Mouse (Mus musculus): ENCODE measurements around the gene Ccnb1. TPM values are rescaled to one million over a fixed set of nuclear protein-coding genes. Genes with fewer than 3 reads are reported as not detected.
A peak's percentile ranks its signal among the peaks of the same experiment; 100 is the strongest.
"Not testable (repeated sequence)": the region's sequence is repeated elsewhere in the genome, so short reads cannot be mapped to it uniquely, and the experiment has no call there.

Gene Ccnb1
- polyA plus RNA-seq, 1 experiment from 2014 or later, result 8.8 TPM

DNA sequence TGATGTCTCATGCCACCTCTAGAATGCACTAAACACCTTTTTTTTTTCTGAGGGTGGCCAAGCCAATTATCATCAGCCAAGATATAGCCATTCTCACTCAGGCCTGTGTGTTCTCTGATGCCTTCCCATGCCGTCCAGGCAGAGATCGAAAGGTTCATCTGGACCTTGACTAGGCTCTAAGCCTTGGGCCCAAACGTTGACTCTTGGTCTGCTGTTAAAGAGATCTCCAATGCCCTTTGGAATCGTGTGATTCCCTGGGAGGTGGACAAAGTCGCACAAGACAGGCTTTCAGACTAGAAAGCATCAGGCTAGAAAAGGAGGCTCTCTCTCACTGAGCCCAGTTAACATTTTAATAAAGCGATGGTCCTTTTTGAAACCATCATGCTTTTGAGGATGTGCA, 10.8 kb upstream of the Ccnb1 start:
- ATAC-seq (no peak), DNase-seq (ENCODE audit: low spot score) (no peak)
- no peaks in the 10 kb centered on the region for H3K9me3 ChIP-seq (ENCODE audit: low read length)
- no peak overlapping the region for H3K27ac ChIP-seq (ENCODE audit: low read length)
- H3K4me3 ChIP-seq (ENCODE audit: low read depth, low read length), result no peak overlapping the region
- H3K27me3 ChIP-seq (replicated peaks; ENCODE audit: insufficient read depth, low read length), result no peaks in the 10 kb centered on the region
- H3K36me3 ChIP-seq (ENCODE audit: insufficient read depth, low read length), result no peaks in the 10 kb centered on the region
- H3K4me1 ChIP-seq (ENCODE audit: insufficient read depth, low read depth, low read length), result no peaks in the 10 kb centered on the region
- TF ChIP-seq CTCF (IDR thresholded peaks at IDR 0.05), result no peak
- TF ChIP-seq EP300 (IDR thresholded peaks at IDR 0.05), result no peak
- no peak overlapping the region for H3K9ac ChIP-seq (replicated peaks; ENCODE audit: low read depth)
- no peak overlapping the region for H3K4me2 ChIP-seq (replicated peaks; ENCODE audit: low read depth, low read length)
- WGBS, result 87% methylated on average over 6 of the region's 6 CpGs

DNA sequence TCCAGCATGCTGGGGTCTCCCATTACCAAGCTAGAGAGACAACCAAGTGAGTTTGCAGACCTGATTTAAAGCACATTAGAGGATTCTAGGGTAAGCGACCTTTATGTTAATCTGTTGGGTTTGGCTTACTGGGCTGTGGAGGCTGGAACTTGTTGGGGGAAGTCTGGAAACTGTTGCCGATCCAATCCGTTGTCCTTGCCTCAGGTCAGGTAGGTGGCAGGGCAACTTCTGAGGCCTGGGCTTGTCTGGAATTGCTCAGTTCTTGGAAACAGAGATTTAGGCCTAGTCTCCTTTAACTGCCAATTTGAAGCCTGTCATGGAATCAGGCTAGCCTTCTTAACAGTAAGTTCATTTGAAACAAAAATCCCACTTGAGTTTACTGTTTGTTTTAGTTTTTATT, 2.7 kb upstream of the Ccnb1 start:
- ATAC-seq (no peak), DNase-seq (ENCODE audit: low spot score) (no peak)
- Histone ChIP-seq H3K9ac (replicated peaks; ENCODE audit: low read depth) (no peak overlapping the region), H3K9me3 (ENCODE audit: low read length) (no peaks in the 10 kb centered on the region), H3K4me2 (replicated peaks; ENCODE audit: low read depth, low read length) (no peak overlapping the region), H3K4me1 (ENCODE audit: insufficient read depth, low read depth, low read length) (no peaks in the 10 kb centered on the region), H3K27me3 (replicated peaks; ENCODE audit: insufficient read depth, low read length) (no peaks in the 10 kb centered on the region), H3K36me3 (ENCODE audit: insufficient read depth, low read length) (no peaks in the 10 kb centered on the region), H3K4me3 (ENCODE audit: low read depth, low read length) (no peak overlapping the region), H3K27ac (ENCODE audit: low read length) (no peak overlapping the region)
- WGBS, result 80% methylated on average over 3 of the region's 3 CpGs
- TF ChIP-seq CTCF (IDR thresholded peaks at IDR 0.05) (no peak), EP300 (IDR thresholded peaks at IDR 0.05) (no peak)

DNA sequence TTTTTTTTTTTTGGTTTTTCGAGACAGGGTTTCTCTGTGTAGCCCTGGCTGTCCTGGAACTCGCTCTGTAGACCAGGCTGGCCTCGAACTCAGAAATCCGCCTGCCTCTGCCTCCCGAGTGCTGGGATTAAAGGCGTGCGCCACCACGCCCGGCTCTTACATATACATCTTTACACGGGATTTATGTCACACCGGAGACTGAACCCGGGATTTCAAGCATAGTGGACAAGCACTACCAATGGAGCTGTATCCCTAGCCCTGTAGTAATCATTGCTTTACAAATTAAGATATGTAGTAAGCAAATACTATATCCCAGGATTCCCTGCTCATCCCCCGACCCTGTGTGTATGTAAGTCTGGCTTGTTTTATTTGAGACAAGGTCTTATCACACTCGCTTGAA, 1.7 kb upstream of the Ccnb1 start:
- not testable (repeated sequence) for H3K4me1 ChIP-seq (ENCODE audit: insufficient read depth, low read depth, low read length); H3K4me3 ChIP-seq (ENCODE audit: low read depth, low read length); H3K9me3 ChIP-seq (ENCODE audit: low read length); ATAC-seq; H3K27me3 ChIP-seq (replicated peaks; ENCODE audit: insufficient read depth, low read length); H3K4me2 ChIP-seq (replicated peaks; ENCODE audit: low read depth, low read length); H3K27ac ChIP-seq (ENCODE audit: low read length); DNase-seq (ENCODE audit: low spot score); H3K36me3 ChIP-seq (ENCODE audit: insufficient read depth, low read length); H3K9ac ChIP-seq (replicated peaks; ENCODE audit: low read depth)
- 92% methylated on average over 11 of the region's 14 CpGs for WGBS

DNA sequence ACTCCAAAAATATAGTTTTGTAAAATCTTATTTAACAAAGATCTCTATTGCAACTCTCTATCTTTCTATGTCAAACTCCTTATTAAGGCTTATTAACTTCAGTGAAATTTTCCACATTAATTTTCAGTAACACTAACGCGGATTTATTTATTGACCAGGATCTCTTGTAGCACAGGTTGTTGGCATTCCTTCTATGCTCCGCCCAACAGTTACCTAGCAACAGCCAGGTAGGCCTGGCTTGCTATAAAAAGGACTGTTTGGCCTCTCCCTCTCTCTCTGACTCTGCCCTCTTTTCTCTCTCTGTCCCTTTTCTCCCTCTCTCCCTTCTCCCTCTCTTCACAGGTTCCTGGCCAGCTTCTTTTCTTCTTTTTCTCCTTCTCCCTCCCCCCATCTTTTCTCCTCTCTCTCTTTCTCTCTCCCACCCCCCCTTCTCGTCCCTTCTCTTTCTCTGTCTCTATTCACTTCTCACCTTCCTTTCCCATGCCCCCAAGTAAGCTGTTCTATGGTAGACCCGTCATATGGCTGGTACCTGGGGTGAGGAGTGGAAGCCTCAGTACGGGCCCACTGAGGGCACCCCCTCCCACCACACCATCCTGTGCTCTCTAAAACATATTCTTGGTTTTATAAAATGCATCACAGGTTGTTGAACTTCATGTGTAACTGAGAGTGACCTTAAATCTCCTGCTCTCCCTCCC, 1.1 kb upstream of the Ccnb1 start:
- WGBS, result 55% methylated on average over 6 of the region's 6 CpGs
- H3K4me1 ChIP-seq (ENCODE audit: insufficient read depth, low read depth, low read length), result no peaks in the 10 kb centered on the region
- TF ChIP-seq CTCF (IDR thresholded peaks at IDR 0.05) (no peak), EP300 (IDR thresholded peaks at IDR 0.05) (no peak)

DNA sequence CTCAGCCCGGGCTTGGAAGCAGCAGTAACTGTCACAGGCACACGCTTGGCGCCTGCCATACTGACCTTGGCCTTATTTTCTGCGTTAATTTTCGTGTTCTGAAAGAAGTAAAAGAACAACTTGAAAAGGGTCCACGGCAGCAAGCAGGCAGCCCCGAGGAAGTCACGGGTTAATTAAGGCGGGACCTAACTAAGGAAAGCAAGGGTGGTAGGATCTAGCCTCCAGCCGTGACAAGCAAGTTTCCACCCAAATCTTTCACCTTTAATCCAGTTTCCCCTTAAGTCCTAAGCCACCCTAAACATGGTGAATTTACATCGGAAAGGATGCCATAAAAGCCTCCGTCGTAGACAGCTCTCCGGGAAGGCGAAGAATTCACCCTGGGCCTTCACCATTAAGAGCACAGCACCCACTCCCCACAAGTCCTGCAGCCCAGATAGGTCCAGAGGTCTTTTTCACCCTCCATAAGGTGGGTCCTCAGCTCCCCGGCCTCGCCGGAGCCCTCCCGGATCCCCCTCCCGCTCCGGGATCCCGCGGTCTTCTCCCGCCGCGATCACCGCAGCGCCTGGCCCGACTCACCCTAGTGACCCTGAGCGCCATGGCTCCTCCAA, 460 bp downstream of the Ccnb1 start:
- H3K9me3 ChIP-seq (ENCODE audit: low read length), result no peaks in the 10 kb centered on the region
- H3K4me3 ChIP-seq (ENCODE audit: low read depth, low read length), result peak overlapping the region; percentile 62
- H3K36me3 ChIP-seq (ENCODE audit: insufficient read depth, low read length), result no peaks in the 10 kb centered on the region
- H3K4me1 ChIP-seq (ENCODE audit: insufficient read depth, low read depth, low read length), result no peaks in the 10 kb centered on the region
- H3K27me3 ChIP-seq (replicated peaks; ENCODE audit: insufficient read depth, low read length), result no peaks in the 10 kb centered on the region
- H3K4me2 ChIP-seq (replicated peaks; ENCODE audit: low read depth, low read length), result peak overlapping the region; percentile 100
- no peak overlapping the region for H3K27ac ChIP-seq (ENCODE audit: low read length)
- peak overlapping the region; percentile 32; the same call in 1 of the 2 replicates for H3K9ac ChIP-seq (replicated peaks; ENCODE audit: low read depth)
- no peak for TF ChIP-seq CTCF (IDR thresholded peaks at IDR 0.05)
- TF ChIP-seq EP300 (IDR thresholded peaks at IDR 0.05), result no peak
- WGBS, result under 1% methylated on average over 30 of the region's 30 CpGs
- no peak for ATAC-seq
- DNase-seq (ENCODE audit: low spot score), result peak; percentile 13

More for the DNA sequence above, 1.1 kb upstream of the Ccnb1 start:
- Histone ChIP-seq H3K9me3 (ENCODE audit: low read length) (no peaks in the 10 kb centered on the region), H3K27ac (ENCODE audit: low read length) (no peak overlapping the region), H3K9ac (replicated peaks; ENCODE audit: low read depth) (no peak overlapping the region), H3K27me3 (replicated peaks; ENCODE audit: insufficient read depth, low read length) (no peaks in the 10 kb centered on the region), H3K4me3 (ENCODE audit: low read depth, low read length) (no peak overlapping the region), H3K4me2 (replicated peaks; ENCODE audit: low read depth, low read length) (no peak overlapping the region), H3K36me3 (ENCODE audit: insufficient read depth, low read length) (no peaks in the 10 kb centered on the region)
- DNase-seq (ENCODE audit: low spot score), result peak; percentile 51
- ATAC-seq, result no peak

DNA sequence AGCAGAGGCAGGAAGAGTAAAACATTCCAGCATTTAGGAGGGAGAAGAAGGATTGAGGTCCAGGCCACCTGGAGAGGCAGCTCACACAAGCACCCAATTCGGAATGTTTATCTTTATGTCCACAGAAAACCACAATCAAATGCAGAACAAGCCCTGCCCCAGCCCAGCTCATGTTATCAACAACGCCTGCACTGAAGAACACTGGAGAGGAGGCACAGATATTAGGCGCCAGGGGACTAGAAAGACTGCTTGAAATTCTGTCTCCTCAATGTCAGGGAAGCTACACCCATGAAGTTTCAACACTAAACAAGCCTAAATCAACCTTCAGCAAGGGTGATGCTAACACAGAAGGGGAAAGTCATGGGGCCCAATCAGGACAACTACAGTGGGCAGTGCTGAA, 8.9 kb downstream of the Ccnb1 start:
- 60% methylated on average over 3 of the region's 3 CpGs for WGBS
- no peak overlapping the region for H3K4me3 ChIP-seq (ENCODE audit: low read depth, low read length)
- no peak overlapping the region for H3K27ac ChIP-seq (ENCODE audit: low read length)
- H3K9ac ChIP-seq (replicated peaks; ENCODE audit: low read depth), result no peak overlapping the region
- no peak overlapping the region for H3K4me2 ChIP-seq (replicated peaks; ENCODE audit: low read depth, low read length)
- DNase-seq (ENCODE audit: low spot score) (no peak), ATAC-seq (no peak)
- no peaks in the 10 kb centered on the region for H3K36me3 ChIP-seq (ENCODE audit: insufficient read depth, low read length)
- no peaks in the 10 kb centered on the region for H3K9me3 ChIP-seq (ENCODE audit: low read length)
- 0 out of 2 replicates have a peak, but pooled peaks cover 4% of the 10 kb centered on the region for H3K4me1 ChIP-seq (ENCODE audit: insufficient read depth, low read depth, low read length)
- H3K27me3 ChIP-seq (replicated peaks; ENCODE audit: insufficient read depth, low read length), result no peaks in the 10 kb centered on the region
- no peak for TF ChIP-seq CTCF (IDR thresholded peaks at IDR 0.05)
- TF ChIP-seq EP300 (IDR thresholded peaks at IDR 0.05), result no peak

All from lung, postnatal 0 days (tissue).